Mouse (Mus musculus) C2C12 (cell line): ENCODE measurements at regions not wholly inside any gene's neighbourhood (a gene's known extent, or its start where the extent isn't known, plus 50 kb on each side); places are given as distances from the start of the nearest gene placed in this dataset.

Experiments used
- H3K27me3 ChIP-seq: one replicate; pipeline ENCODE4 v1.6.1; 2011; ENCODE audit not compliant: control insufficient read depth, insufficient read depth, insufficient read length
- H3K36me3 ChIP-seq: one replicate; pipeline ENCODE4 v1.6.1; 2011; ENCODE audit not compliant: control insufficient read depth, insufficient read depth
- H3K4me3 ChIP-seq: one replicate; pipeline ENCODE4 v1.5.1; 2011; ENCODE audit warnings: mild to moderate bottlenecking, control low read depth; ENCODE audit not compliant: poor library complexity, insufficient read depth, severe bottlenecking
- H3K79me2 ChIP-seq: one replicate; pipeline ENCODE4 v1.6.1; 2011; ENCODE audit not compliant: control insufficient read depth, insufficient read depth
- H3K79me3 ChIP-seq: one replicate; pipeline ENCODE4 v1.6.1; 2011; ENCODE audit warnings: low read depth, control low read depth
- H3ac ChIP-seq: one replicate; pipeline ENCODE3; 2011; ENCODE audit warnings: low read depth; ENCODE audit not compliant: control insufficient read depth, insufficient read length
- CEBPB ChIP-seq: IDR thresholded peaks from one replicate; pipeline ENCODE4 v1.6.1; 2011; ENCODE audit warnings: low read depth, mild to moderate bottlenecking, control low read depth, moderate library complexity
- CTCF ChIP-seq: IDR thresholded peaks from one replicate; pipeline ENCODE4 v1.5.1; 2011; ENCODE audit not compliant: control insufficient read depth, insufficient read depth, insufficient read length
- FOSL1 ChIP-seq: IDR thresholded peaks from one replicate; pipeline ENCODE4 v1.8.0; 2011; ENCODE audit warnings: mild to moderate bottlenecking, low read length; ENCODE audit not compliant: poor library complexity, insufficient read depth, severe bottlenecking
- MAX ChIP-seq: IDR thresholded peaks from one replicate; pipeline ENCODE4 v1.6.1; 2011; ENCODE audit warnings: mild to moderate bottlenecking, control low read depth
- MYOD1 ChIP-seq: IDR thresholded peaks from one replicate; pipeline ENCODE4 v1.6.1; 2011; ENCODE audit warnings: low read depth; ENCODE audit not compliant: control insufficient read depth, insufficient read length
- MYOG ChIP-seq: IDR thresholded peaks from one replicate; pipeline ENCODE4 v1.6.1; 2011; ENCODE audit not compliant: control insufficient read depth, insufficient read length; ENCODE audit errors: extremely low read depth
- USF1 ChIP-seq: IDR thresholded peaks from one replicate; pipeline ENCODE4 v1.6.1; 2011; ENCODE audit warnings: low read depth, mild to moderate bottlenecking, control low read depth, moderate library complexity

- H3ac ChIP-seq, result no peak overlapping the region
- H3K79me3 ChIP-seq, result no peaks in the 10 kb centered on the region
- H3K4me3 ChIP-seq, result no peak overlapping the region
- H3K79me2 ChIP-seq, result no peaks in the 10 kb centered on the region
- H3K36me3 ChIP-seq, result no peaks in the 10 kb centered on the region
- H3K27me3 ChIP-seq, result no peaks in the 10 kb centered on the region
- TF ChIP-seq MYOD1 (no peak), FOSL1 (no peak), MYOG (no peak), CEBPB (no peak), USF1 (no peak), MAX (no peak), CTCF (no peak)
These were observed 200.9 kb downstream of the Grb14 start for GRCm38 (mm10) chr2:64823905-64824304.

- H3K36me3 ChIP-seq, result no peaks in the 10 kb centered on the region
- no peaks in the 10 kb centered on the region for H3K27me3 ChIP-seq
- TF ChIP-seq FOSL1 (no peak), CEBPB (no peak), MAX (no peak), MYOD1 (no peak), CTCF (no peak), USF1 (no peak), MYOG (no peak)
- no peaks in the 10 kb centered on the region for H3K79me3 ChIP-seq
- H3ac ChIP-seq, result no peak overlapping the region
- no peaks in the 10 kb centered on the region for H3K79me2 ChIP-seq
- H3K4me3 ChIP-seq, result no peak overlapping the region
These were observed 201.7 kb downstream of the Grb14 start for GRCm38 (mm10) chr2:64823074-64823473.

- H3K36me3 ChIP-seq, result no peaks in the 10 kb centered on the region
- TF ChIP-seq CTCF, result no peak
- TF ChIP-seq MYOG, result no peak
- no peaks in the 10 kb centered on the region for H3K79me2 ChIP-seq
- no peak overlapping the region for H3ac ChIP-seq
- no peaks in the 10 kb centered on the region for H3K79me3 ChIP-seq
- no peaks in the 10 kb centered on the region for H3K27me3 ChIP-seq
- H3K4me3 ChIP-seq, result no peak overlapping the region
These were observed 206.6 kb downstream of the Grb14 start for GRCm38 (mm10) chr2:64818159-64818558.
